In genomic region chr9:39602536-39603332, GRCm38 (mm10) we compare ENCODE assay signal across 8 mouse cellular contexts. TPM values are rescaled to one million over a fixed set of nuclear protein-coding genes. Genes with fewer than 3 reads are reported as not detected.
A peak's percentile ranks its signal among the peaks of the same experiment; 100 is the strongest.
DNase-seq lines count a peak whose midpoint lies in the region; ATAC-seq and TF ChIP-seq lines count a peak whose summit lies in the region.
"Had no signal": no experiment of that assay in that cellular context is flagged by ENCODE, and none has a peak within 500 bp of the region (broad histone marks: within the 10 kb centered on the region; RNA-seq: fewer than 3 reads in every experiment).

No protein-coding gene starts in this region.

- TF ChIP-seq POLR2A in brain, embryonic 14.5 days (IDR thresholded peaks at IDR 0.05; ENCODE audit: borderline replicate concordance, extremely low read depth, insufficient read depth, insufficient read length, poor library complexity, severe bottlenecking), result no peak

- peak overlapping the region; percentile 34 for H3K4me3 ChIP-seq in neural tube, embryonic 14.5 days (ENCODE audit: low read depth, low read length)

- under 1% methylated on average over 19 of the region's 19 CpGs for WGBS in neural tube, embryonic 14.5 days

- peak; percentile 93 for ATAC-seq in neural tube, embryonic 14.5 days (ENCODE audit: low read depth)

- no peaks in the 10 kb centered on the region for H3K9me3 ChIP-seq in neural tube, embryonic 14.5 days (ENCODE audit: control insufficient read depth, low read length)

- no peaks in the 10 kb centered on the region for H3K36me3 ChIP-seq in neural tube, embryonic 14.5 days (ENCODE audit: control insufficient read depth, insufficient read depth, low read length)

- H3K4me1 ChIP-seq in neural tube, embryonic 14.5 days (ENCODE audit: control insufficient read depth, insufficient read depth, low read length), result no peaks in the 10 kb centered on the region; the same call in 1 of the 2 replicates

- H3K4me2 ChIP-seq in neural tube, embryonic 14.5 days (ENCODE audit: low read depth, low read length), result peak overlapping the region; percentile 65

- peak overlapping the region; percentile 41; the same call in 1 of the 2 replicates for H3K27ac ChIP-seq in neural tube, embryonic 14.5 days (ENCODE audit: low read depth, low read length)

- intact Hi-C loops in left cerebral cortex, postnatal 36 days (cut with DNase I), result no loop called here

- H3K9ac ChIP-seq in neural tube, embryonic 14.5 days (replicated peaks; ENCODE audit: low read depth, low read length), result peak overlapping the region; percentile 21

- peak; percentile 9 for DNase-seq in Muller cell, postnatal 12 days (ENCODE audit: inconsistent ontology term)
- peak; percentile 90 for DNase-seq in brain, embryonic 14.5 days (ENCODE audit: low read depth)
- peak; percentile 25 to 27 for DNase-seq in frontal cortex, postnatal 36 days (ENCODE audit: low spot score in 2 of 2)
- peak; percentile 5 to 7 for DNase-seq in left cerebral cortex, postnatal 36 days (ENCODE audit: low spot score in 2 of 2)
- DNase-seq in B cell, adult 2 months, result no peak
- DNase-seq in ovary, postnatal 36 days (ENCODE audit: low spot score), result no peak

- no peak for TF ChIP-seq CTCF in brain, embryonic 14.5 days (IDR thresholded peaks at IDR 0.05; ENCODE audit: borderline replicate concordance, extremely low read depth, insufficient read depth, insufficient read length)

- H3K27me3 ChIP-seq in neural tube, embryonic 14.5 days (ENCODE audit: control insufficient read depth, insufficient read depth, low read length), result no peaks in the 10 kb centered on the region

RNA-seq across cellular contexts. Expression of gene AW551984, which starts 1.5 kb away (rescaled TPM):
- polyA plus RNA-seq in brain, embryonic 14.5 days (2012; rRNA removed), result 61.0 and 87.9 TPM in 2 replicates
- total RNA-seq in left cerebral cortex, postnatal 36 days (2021), result 1 to 10 TPM; 3.3 to 7.3 TPM
- 141 and 199 TPM in 2 replicates for polyA plus RNA-seq in neural tube, embryonic 14.5 days (2014; fragmentation: Nextera tagmentation; extraction: Ambion mirVana)
- total RNA-seq: common myeloid progenitor, adult 5-6 weeks had no signal

RNA-seq across cellular contexts. Expression of gene Olfr148, which starts 7.7 kb away (rescaled TPM):
- polyA plus RNA-seq in brain, embryonic 14.5 days (2012; rRNA removed), result not detected in 2 replicates
- total RNA-seq in left cerebral cortex, postnatal 36 days (2021), result not detected
- polyA plus RNA-seq in neural tube, embryonic 14.5 days (2014; fragmentation: Nextera tagmentation; extraction: Ambion mirVana), result not detected in 2 replicates
- total RNA-seq: common myeloid progenitor, adult 5-6 weeks had no signal

RNA-seq across cellular contexts. Expression of gene Olfr960, which starts 18.4 kb away (rescaled TPM):
- polyA plus RNA-seq in brain, embryonic 14.5 days (2012; rRNA removed), result not detected in 2 replicates
- not detected for total RNA-seq in left cerebral cortex, postnatal 36 days (2021)
- not detected in 2 replicates for polyA plus RNA-seq in neural tube, embryonic 14.5 days (2014; fragmentation: Nextera tagmentation; extraction: Ambion mirVana)
- total RNA-seq: common myeloid progenitor, adult 5-6 weeks had no signal

RNA-seq across cellular contexts. Expression of gene Olfr959, which starts 27.4 kb away (rescaled TPM):
- not detected in 2 replicates for polyA plus RNA-seq in brain, embryonic 14.5 days (2012; rRNA removed)
- not detected for total RNA-seq in left cerebral cortex, postnatal 36 days (2021)
- not detected in 2 replicates for polyA plus RNA-seq in neural tube, embryonic 14.5 days (2014; fragmentation: Nextera tagmentation; extraction: Ambion mirVana)
- total RNA-seq: common myeloid progenitor, adult 5-6 weeks had no signal

RNA-seq across cellular contexts. Expression of gene Olfr961, which starts 42.2 kb away (rescaled TPM):
- polyA plus RNA-seq in brain, embryonic 14.5 days (2012; rRNA removed), result not detected in 2 replicates
- not detected for total RNA-seq in left cerebral cortex, postnatal 36 days (2021)
- not detected in 2 replicates for polyA plus RNA-seq in neural tube, embryonic 14.5 days (2014; fragmentation: Nextera tagmentation; extraction: Ambion mirVana)
- total RNA-seq: common myeloid progenitor, adult 5-6 weeks had no signal

Comparison
In these comparisons a context has a peak if more than half of its experiments do, and no peak if none do; other contexts are left out.
1. DNase-seq: peak in Muller cell, postnatal 12 days (single experiment), brain, embryonic 14.5 days (single experiment), frontal cortex, postnatal 36 days (2 of 2) and left cerebral cortex, postnatal 36 days (2 of 2); none in B cell, adult 2 months (0 of 2) and ovary, postnatal 36 days (single experiment).